22 mouse cellular contexts compared by ENCODE assay signal in genomic region chr5:16560247-16560646, GRCm38 (mm10).
"Had no signal": no experiment of that assay in that cellular context is flagged by ENCODE, and none has a peak within 500 bp of the region (broad histone marks: within the 10 kb centered on the region; RNA-seq: fewer than 3 reads in every experiment).

No protein-coding gene starts in this region.

- ATAC-seq: hindbrain, embryonic 16.5 days; hindbrain, postnatal 0 days; inflammation-experienced regulatory T-cells, adult 6 months; intestine, embryonic 15.5 days; intestine, embryonic 16.5 days; intestine, postnatal 0 days had no signal

- DNase-seq: heart, postnatal 10 days; heart, postnatal 14 days; heart, postnatal 36 days; heart, postnatal 4 days; kidney, adult 11 months; kidney, adult 18-20 months; kidney, adult 2 months; kidney, adult 8-10 months; kidney, adult 9 months; kidney, postnatal 10 days; kidney, postnatal 14 days; kidney, postnatal 25 days; kidney, postnatal 36 days; kidney, postnatal 4 days; layer of hippocampus, adult 9-11 months; layer of hippocampus, postnatal 36 days had no signal
